Mouse (Mus musculus) retina, postnatal 7 days (tissue): ENCODE measurements around the gene Lrmda.

ENCODE experiments used
- DNase-seq: peaks from one replicate; pipeline ENCODE4 v3.0.0-alpha.2; 2012; ENCODE audit warnings: low read depth, low spot score

Gene Lrmda

GRCm38 (mm10) chr14:22406623-22407022 is 387.1 kb downstream of the Lrmda start:
- no peak for DNase-seq

DNA sequence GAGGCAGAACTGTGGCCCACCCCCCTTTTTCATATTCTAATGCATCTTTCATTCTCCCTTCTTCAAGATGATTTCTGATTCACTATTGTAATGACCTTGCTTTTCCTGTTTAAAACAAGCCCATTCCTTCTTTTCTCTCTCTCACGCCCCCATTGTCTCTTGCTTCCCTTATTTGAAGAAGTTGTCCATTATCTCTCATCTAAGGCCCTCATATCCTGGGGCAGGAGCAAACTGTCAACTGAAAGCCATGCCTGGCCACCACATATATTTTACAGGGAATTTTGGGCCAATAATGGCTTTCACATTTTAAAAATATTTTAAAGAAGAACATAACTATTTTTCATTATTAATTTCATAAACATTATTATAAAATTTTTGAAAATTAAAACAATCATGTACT is 391.3 kb downstream of the Lrmda start:
- DNase-seq, result no peak

DNA sequence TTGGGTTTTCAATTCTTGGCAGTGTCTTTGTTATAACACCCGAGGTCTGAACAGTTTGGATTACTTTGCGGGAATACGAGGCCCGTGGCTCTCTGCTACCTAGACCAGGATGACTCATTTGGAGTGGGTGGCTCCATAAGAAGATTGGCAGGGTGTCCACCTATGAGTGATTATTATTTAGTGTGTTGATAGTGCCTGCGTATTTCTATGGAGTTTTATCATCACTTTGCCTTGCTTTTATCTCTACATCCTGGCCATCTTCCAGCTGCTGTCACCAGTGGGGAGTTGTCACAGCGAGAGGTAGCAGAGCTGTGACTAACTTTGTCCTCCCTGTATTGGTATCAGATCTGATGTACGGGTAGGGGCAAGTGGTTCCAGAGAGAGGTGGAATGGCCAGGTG is 393.7 kb downstream of the Lrmda start:
- DNase-seq, result no peak

DNA sequence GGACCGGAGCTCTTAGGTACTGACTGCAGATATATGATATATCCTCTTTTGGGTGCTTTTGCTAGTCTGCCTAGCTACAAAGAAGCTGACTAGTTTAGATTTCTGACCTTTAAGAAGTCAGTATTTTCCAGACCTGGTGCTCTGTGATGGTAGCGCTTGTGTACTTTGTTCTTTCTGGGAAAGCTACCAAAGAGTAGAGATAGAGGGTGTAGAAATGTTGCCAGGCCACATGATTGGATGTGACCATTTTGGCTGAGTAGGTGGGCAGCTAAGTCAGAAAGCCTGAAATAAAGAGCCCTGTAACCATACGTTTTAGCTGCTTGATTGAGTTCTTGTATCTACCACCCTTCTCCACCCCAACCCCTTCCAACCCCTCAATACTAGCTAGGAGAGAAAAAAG is 398.2 kb downstream of the Lrmda start:
- no peak for DNase-seq

DNA sequence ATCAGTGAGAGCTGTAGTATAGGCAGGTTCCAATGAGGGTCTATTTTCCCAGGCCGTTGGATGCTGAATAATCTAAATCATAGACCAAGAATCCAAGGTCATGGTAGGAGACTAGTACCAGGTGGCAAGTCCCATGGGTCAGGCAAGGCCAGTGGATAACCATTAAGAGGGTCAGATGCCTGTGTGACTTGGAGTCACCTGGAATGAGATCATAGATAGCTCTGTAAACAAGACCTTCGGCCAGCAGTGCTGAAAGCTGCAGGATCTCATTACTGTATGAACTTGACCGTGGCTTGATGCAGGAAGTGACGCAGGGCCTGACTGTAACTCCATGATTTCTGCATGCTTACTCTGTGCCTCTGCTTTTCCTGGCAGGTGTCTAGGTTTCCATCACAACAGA is 402.2 kb downstream of the Lrmda start:
- DNase-seq, result no peak

DNA sequence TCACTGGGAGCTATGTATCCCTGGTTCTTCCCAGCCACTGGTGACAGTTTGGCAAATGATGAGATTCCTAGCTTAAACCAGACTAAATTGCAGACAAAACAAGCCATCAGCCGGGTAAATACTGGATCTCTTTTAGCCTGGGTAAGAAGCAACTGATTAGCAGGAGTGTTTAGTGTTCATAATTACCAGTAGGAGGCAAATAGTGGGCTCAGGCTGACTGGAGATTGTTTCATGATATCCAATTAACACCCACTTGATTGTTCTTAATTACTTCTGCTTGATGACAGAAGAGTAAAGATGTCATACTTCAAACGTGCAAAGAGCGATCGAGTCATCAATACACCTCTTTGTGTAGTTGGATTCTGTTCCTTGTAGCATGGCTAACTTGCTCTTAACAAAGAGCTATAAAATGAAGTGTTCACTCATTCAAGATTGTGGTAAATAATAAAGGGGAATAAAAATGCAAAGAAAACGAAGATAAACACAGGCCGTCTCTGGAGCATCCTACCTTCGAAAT is 405.6 kb downstream of the Lrmda start:
- no peak for DNase-seq

DNA sequence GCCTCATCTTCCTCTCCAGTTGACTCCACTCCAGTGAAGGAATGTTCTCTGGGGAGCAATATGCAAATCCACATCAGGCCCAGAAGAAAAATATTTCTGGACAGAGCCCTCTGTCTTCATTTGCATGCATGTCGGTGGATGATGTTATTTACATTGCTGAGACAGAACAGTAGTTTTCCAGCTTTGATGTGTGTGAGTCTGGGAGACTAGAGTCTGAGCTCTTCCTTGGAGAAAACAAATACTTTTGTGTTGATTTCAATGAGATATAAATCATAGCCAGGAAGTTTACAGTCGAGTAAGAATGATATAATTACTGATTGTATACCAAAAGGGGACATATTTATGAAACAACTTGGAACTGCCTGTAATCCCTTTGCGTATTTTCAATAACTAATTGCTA is 415.9 kb downstream of the Lrmda start:
- no peak for DNase-seq

GRCm38 (mm10) chr14:22435860-22436377 is 416.4 kb downstream of the Lrmda start:
- no peak for DNase-seq

DNA sequence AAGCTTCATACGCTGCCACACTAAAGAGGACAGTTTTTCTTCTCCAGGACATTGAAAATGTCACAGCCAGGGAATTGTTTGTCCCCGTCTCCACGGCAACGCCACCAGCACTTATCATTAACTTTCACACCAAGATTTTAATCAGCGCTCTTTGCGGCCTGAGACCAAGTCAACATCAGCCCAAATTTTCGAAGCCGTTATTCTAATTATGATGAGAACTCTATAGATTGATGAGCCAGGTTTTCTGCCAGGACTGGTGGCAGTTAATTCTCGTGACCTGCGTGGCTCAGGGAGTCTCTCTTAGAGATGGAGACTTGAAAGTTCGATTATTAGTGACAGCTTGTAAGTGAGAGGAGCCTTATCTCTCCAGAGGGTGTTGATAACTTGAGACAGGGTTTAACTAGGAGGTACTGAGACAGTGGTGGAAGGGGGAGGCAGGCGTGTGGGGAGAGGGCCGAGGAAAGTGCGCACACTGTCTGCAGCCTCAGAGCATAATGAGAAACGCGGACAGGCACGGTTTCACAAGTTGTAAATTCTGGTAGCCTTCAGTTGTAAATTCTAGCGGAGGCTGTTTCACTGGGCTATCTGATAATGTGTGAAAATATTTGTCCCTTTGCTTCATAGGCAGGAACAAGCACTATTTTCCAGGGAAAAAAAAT is 421.0 kb downstream of the Lrmda start:
- DNase-seq, result no peak

GRCm38 (mm10) chr14:22441859-22442447 is 422.4 kb downstream of the Lrmda start:
- no peak for DNase-seq

DNA sequence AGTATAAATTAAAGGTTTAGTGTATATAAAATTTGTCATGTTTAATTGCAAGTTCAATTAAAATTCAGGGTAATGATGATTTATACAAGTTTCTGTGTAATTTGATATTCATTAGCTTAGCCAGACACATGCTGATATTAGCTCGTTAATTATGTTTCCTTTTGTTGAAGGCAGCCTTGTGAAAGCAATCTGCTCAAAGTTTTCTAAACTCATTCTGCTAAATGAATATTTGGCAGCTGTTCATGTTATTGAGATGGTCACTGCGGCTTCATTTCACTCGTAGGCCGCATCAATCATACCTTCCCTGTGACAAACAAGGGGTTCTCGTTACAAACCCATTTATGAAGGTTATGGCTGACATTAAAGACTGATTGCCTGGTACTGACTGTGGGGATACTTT is 423.2 kb downstream of the Lrmda start:
- no peak for DNase-seq

DNA sequence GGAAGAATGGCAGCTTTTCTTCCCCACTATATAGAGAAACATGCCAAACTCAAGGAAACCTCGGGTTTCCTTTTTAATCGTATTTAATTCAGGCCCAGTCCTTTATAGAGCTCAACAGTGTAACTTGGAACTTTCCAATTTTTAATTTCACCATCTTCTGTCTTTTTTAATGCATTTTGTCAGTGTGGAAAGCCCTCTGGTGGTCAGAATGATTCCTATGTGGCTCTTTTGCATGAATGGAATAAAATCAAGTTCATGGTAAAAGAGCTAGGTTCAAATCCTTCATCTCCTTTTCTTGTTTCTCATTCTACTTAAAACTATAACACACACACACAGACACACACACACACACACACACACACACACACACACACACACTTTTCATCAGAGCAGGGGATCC is 425.0 kb downstream of the Lrmda start:
- DNase-seq, result no peak

GRCm38 (mm10) chr14:22445161-22445821 is 425.8 kb downstream of the Lrmda start:
- no peak for DNase-seq

DNA sequence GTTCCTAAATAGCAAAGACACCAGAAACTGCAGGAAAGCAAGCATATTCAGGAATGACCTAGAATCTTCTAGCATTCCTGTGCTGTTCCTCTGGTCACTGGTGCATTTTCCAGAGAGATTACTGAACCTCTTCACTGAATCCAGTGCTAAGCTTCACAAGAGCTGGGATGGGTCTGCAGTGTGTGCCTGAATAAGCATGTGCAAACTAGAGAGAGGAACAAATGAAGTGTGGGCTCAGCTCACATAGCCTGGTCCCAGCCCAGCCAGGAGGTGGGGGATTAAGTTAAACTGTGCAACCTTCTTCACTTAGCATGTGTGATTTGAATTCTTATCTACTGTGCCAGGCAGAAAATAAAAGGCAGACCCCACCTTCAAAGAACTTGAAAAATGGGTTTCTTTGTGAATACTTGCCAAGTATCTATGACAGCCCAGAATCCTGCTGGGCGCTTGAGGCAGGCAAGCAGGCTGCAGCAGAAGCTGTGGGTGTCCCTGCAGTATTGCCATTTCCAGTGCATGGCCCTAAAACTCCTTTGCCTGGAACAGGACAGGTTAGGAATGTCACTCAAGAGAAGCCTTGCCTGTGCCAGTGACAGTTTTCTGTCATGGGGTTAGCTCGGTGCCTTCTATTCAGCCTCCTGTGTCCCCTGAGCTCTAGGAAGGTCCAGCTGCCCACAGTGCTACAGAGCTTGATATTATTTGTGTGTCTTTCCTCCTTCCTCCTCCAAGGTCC is 426.5 kb downstream of the Lrmda start:
- DNase-seq, result no peak

- no peak for DNase-seq
These were observed 432.1 kb downstream of the Lrmda start for GRCm38 (mm10) chr14:22451603-22452002.

- DNase-seq, result no peak
These were observed 444.8 kb downstream of the Lrmda start for GRCm38 (mm10) chr14:22464314-22464713.

GRCm38 (mm10) chr14:22471041-22471440 is 451.5 kb downstream of the Lrmda start:
- no peak for DNase-seq

- DNase-seq, result no peak
These were observed 453.9 kb downstream of the Lrmda start for GRCm38 (mm10) chr14:22473451-22473850.

DNA sequence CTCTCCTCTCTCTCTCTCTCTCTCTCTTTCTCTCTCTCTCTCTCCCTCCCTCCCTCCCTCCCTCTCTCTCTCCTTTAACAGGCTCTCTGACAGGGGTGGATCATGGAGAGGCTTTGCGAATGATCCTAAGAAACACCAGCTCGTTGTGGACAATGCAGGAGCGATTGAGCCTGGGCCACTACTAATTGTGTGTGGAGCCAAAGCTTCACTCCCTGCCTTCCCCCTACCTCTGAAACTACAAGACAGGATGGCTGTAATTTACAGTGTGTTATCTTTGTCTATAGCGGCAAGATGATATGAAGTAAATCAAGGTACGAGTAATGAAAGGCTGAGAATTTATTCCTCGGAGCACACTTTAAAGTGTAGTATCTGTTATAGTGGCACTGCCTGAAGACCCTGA is 454.5 kb downstream of the Lrmda start:
- no peak for DNase-seq

DNA sequence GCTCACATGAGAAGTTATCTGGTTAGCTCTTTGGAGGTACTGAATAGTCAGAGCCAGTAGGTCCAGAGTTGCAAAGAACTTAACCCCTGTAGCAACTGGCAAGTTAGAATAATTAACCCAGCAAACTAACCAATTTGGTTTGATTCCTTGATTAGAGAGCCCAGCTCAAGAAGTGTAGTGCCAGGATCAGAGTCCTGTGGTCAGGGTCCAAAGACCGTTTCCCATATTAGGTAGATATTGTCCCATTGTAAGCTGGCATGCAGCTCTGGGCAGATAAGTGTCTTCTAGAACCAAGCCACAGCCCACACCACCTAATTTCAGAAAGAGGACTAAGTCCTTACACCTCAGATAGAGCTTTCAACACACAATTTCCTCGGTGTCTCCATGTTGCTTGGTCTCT is 473.8 kb downstream of the Lrmda start:
- DNase-seq, result no peak

GRCm38 (mm10) chr14:22494290-22494689 is 474.8 kb downstream of the Lrmda start:
- DNase-seq, result no peak

DNA sequence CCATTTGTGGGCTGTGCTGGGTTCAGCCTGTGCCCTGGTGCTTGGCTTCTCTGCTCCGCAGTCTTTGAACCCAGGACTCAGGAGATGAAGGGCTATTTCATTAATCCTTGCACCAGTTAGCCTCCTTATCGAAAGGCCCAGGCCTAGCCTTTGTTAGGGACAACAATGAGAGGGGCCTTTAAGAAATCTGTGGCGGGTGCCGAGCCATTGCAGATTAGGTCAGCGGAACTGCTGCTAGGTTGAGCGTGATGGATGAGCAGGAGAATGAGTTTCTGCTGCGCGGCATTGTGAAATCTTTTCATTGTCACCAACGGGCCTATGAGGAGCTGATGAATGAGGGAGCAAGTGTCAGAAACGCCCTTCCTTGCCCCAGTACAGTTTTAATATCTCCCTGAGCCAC is 475.4 kb downstream of the Lrmda start:
- DNase-seq, result no peak
